Mouse (Mus musculus): ENCODE data around the gene Vta1. TPM values are rescaled to one million over a fixed set of nuclear protein-coding genes. Genes with fewer than 3 reads are reported as not detected.

Vta1 gene
- total RNA-seq, 1 experiment from 2014 or later = 48.5 TPM

Other genes starting within 250 kb of the Vta1 start
- 0.37 TPM in 1 of 2 replicates, not detected in the other for gene Adgrg6, start 159.9 kb downstream of the Vta1 start, total RNA-seq (2017)
- gene Nmbr, start within 50 bp of the Vta1 start, total RNA-seq (2017) = not detected in 2 replicates
- gene Gje1, start 12.7 kb upstream of the Vta1 start, total RNA-seq (2017) = not detected in 2 replicates

Data from common myeloid progenitor, adult 5-6 weeks (primary cell).